Mouse (Mus musculus) lung, adult 2 months (tissue): ENCODE data around the gene Vwa7. TPM values are rescaled to one million over a fixed set of nuclear protein-coding genes. Genes with fewer than 3 reads are reported as not detected.

Experiments
- DNase-seq: peaks from one replicate; pipeline ENCODE4 v3.0.0; 2022
- H3K4me1 ChIP-seq: fragments of 200-500 bp; 2 replicates; pipeline ENCODE4 v1.6.1; 2011; ENCODE audit warnings: low read length; ENCODE audit not compliant: control insufficient read depth, insufficient read depth
- H3K4me3 ChIP-seq: fragments of 200-500 bp; replicated peaks from 2 replicates; pipeline ENCODE3; 2011; ENCODE audit warnings: low read depth, mild to moderate bottlenecking, control low read depth, low read length; ENCODE audit errors: extremely low read depth
- CTCF ChIP-seq: fragments of 200-500 bp; IDR thresholded peaks from 2 replicates; pipeline ENCODE4 v1.5.1; 2011; ENCODE audit warnings: mild to moderate bottlenecking, low read length, control low read depth; ENCODE audit not compliant: insufficient read depth
- POLR2A ChIP-seq: fragments of 200-500 bp; IDR thresholded peaks from 2 replicates; pipeline ENCODE4 v1.6.1; 2011; ENCODE audit warnings: low read depth, mild to moderate bottlenecking, control low read depth, low read length, borderline replicate concordance; ENCODE audit errors: extremely low read depth
- WGBS: fragments of 180-500 bp; shearing (Covaris S2); methylation state at CpG from one replicate; pipeline ENCODE4 v1.1.7; 2018; 5-methylcytosine and 5-hydroxymethylcytosine counted together
- polyA plus RNA-seq: library from polyadenylated mRNA; depleted of rRNA; stranded (reverse); fragments of >200 nt; gene quantifications from 2 replicates; pipeline ENCODE4 v1.2.3, GENCODE M21; 2012

The Vwa7 gene
- polyA plus RNA-seq, 1 experiment = 4.0 TPM

DNA sequence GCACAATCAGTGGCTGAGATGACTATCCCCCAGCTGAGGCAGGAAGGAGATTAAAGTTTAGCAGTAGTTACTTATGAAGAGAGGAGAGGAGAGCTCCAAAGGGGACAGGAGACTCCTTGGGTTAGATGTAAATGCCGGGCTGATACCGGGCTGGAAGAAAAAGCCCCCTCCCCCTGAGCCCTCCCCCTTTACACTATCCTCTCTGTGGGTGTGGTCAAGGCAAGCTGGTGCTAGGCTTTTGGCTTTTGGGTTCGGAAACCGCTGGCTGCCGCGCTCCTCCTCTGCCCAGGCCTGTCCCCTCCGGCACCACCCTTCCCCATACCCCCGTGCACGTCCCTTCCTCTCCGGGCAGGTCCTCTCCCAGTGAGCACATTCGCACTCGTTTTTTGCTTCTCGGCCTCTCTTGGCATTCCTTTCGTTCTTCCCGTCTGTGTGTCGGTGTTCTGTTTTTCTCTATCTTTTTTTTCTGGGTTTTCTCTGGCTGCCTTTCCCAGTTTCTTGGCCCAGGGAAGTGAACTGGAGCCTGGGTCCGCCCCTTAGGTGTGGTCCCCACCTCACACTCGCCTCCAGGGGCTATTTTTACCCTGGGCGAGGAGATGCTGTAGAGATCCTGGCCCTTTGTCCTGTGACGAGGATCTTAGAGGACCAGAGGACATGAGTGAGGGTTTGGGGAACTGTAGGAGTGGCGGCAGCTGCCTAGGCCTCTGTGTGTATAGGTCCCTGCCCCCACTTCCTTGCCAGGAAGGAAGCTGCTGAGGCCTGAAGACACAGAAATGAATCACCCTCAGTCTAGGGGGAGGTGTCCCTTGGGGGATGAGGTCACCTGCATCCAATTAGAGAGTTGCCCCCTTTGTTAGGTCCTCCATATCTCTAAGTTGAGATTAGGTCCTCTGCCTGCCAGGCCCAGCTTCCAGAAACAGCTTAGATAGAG is 35.0 kb downstream of the Vwa7 start:
- no peak for TF ChIP-seq CTCF
- peak; percentile 97 for TF ChIP-seq POLR2A
- DNase-seq = peak; percentile 67
- 2% methylated on average over 21 of the region's 21 CpGs for WGBS

DNA sequence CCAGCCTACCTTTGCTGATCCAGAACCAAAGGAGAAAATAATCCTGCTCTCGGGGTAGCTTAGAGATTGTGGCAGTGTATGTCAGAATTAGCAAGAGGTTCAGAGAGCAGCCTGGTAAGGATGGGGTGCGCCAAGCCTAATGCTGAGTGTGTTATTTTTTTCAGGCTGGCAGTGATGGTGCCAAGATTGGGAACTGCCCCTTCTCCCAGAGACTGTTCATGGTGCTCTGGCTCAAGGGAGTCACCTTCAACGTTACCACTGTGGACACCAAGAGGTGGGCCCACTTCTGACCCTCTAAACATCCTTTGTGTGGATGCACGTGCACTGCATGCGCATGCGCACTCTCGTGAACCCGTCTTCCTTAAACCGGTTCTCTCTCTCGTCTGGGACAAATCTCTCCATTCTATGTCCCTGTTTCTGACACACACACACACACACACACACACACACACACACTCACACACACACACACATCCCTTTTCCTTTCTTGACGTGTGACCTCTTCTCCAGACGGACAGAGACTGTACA is 36.0 kb downstream of the Vwa7 start:
- WGBS = 49% methylated on average over 12 of the region's 12 CpGs
- peaks cover 34% of the 10 kb centered on the region for H3K4me1 ChIP-seq
- DNase-seq = peak; percentile 3
- TF ChIP-seq CTCF = no peak
- H3K4me3 ChIP-seq = peak overlapping the region; percentile 83

More for the DNA sequence above, 35.0 kb downstream of the Vwa7 start:
- Histone ChIP-seq H3K4me1 (peaks cover 37% of the 10 kb centered on the region), H3K4me3 (peak overlapping the region; percentile 83)

DNA sequence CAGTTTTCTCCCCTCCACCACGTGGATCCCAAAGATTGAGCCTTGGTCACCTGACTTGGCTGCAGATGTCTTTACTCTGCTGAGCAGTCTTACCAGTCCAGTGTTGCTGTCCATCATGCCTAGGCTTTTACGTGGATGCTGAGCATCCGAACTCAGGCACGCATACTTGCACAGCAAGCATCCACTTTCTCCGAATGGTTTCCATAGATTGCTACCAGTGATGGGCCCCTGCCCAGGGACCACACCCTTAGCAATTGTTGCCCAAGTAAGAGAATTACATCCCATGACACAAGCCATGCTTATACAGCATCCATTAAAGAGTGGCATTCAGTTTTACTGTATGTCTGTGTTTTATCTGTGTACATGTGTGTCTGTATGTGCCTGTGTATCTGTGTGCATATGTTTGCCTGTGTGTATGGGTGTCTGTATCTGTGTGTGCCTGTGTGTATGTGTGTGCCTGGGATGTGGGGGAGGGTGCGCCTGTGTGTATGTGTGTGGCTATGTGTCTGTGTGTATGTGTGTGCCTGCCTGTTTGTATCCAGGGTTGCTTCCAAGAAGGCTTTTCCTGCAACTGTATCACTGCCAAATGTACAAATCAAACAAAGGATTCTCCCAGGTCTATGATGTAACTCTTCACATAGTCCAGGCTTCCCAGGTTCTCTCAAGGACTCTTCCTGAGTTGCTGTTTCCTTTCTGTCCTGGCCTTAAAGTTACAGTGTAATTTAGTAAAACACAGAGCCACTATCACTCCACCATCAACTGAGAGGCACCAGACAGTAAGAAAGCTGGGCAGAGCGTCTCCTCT is 39.5 kb downstream of the Vwa7 start:
- WGBS = 49% methylated on average over 7 of the region's 7 CpGs
- Histone ChIP-seq H3K4me3 (no peak overlapping the region), H3K4me1 (peaks cover 30% of the 10 kb centered on the region)
- TF ChIP-seq POLR2A (no peak), CTCF (no peak)
- DNase-seq = no peak

DNA sequence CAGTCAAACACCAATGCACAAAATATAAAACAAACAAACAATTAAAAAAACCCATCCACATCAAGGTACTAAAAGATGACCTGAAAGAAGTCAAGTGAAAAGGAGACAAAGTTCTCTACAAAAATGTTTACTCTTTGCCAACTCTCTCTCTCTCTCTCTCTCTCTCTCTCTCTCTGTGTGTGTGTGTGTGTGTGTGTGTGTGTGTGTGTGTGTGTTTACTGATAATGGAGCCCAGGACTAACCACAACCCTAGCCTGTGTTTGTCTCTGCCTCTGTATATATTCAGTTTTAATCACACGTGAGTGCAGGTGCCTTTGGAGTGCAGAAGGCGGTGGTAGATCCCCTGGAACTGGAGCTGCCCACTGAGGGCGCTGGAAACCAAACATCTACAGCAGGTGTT is 40.7 kb downstream of the Vwa7 start:
- DNase-seq = no peak
- TF ChIP-seq POLR2A (no peak), CTCF (no peak)
- H3K4me3 ChIP-seq = no peak overlapping the region
- peaks cover 26% of the 10 kb centered on the region for H3K4me1 ChIP-seq
- 65% methylated on average over 3 of the region's 3 CpGs for WGBS

DNA sequence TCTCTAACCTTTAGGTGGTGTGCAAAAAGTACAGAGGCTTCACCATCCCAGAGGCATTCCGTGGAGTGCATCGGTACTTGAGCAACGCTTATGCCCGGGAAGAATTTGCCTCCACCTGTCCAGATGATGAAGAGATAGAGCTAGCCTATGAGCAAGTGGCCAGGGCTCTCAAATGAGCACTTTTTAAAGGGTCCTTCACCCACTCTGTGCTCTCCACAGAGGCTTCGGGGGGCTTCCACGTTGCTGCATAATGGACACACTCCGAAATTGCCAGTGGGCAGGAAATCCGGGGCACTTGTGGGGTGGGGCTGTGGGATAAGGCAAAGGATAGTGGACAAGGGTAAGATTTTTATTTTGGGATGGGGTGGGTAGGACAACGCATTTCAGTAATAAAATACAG is 41.9 kb downstream of the Vwa7 start:
- no peak for DNase-seq
- no peak for TF ChIP-seq POLR2A
- no peak for TF ChIP-seq CTCF
- peaks cover 16% of the 10 kb centered on the region for H3K4me1 ChIP-seq
- WGBS = 37% methylated on average over 9 of the region's 9 CpGs
- no peak overlapping the region for H3K4me3 ChIP-seq

DNA sequence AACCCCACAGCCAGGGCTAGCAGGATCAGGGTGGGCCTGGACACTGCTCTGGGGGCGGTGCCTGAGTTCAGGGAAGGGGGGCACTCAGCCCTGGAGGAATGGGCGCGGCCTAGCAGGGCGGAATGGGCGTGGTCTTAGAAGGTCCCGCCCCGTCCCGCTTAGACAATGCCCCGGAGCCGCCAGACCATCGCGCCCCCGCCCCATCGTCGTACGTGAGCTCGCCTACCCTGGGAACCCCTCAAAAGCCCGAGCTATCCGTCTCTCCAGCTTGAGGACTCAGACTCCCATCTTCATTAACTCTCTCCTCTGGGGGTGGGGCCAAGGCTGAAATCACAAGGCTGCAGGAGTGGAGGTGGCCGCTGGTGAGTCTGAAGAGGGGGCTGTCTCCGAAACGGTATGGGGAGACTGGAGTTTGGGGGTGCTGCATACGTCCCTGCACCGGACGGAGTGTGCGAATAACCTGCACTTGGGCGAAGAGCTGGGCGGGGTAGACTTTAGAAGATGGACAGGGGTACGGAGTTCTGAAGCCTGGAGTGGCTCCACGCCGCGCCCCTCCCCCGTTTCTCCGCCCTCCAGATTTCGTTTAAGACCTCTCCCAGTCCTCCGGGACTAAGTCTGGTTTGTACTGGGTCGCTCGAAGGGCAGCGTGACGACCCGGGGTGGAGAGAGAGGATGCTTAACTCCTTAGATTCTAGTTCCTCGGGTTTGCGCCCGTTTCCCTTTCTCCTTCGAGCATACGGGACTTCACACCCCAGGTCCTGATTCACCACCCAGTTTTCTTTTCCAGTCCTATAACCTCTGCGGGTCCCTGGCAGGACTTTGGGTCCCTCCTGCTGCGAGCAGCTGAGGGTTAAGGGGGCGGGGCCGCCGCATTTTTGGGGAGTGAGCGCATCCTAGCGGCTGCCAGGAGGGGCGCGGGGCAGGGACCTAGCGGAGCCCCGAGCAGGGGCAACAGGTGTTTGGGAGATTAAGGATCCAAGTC is 42.8 kb downstream of the Vwa7 start, which contains the start of gene Ddah2:
Gene Ddah2, plus strand, starts transcription at position 125 of the 982 bp plus-strand sequence.
- Histone ChIP-seq H3K4me1 (peaks cover 16% of the 10 kb centered on the region), H3K4me3 (peak within 1 kb of the TSS; percentile 97)
- TF ChIP-seq POLR2A (peak; percentile 80; the same call in 1 of the 2 replicates), CTCF (peak; percentile 14; the same call in 1 of the 2 replicates)
- DNase-seq = peak; percentile 90
- under 1% methylated on average over 57 of the region's 57 CpGs for WGBS

DNA sequence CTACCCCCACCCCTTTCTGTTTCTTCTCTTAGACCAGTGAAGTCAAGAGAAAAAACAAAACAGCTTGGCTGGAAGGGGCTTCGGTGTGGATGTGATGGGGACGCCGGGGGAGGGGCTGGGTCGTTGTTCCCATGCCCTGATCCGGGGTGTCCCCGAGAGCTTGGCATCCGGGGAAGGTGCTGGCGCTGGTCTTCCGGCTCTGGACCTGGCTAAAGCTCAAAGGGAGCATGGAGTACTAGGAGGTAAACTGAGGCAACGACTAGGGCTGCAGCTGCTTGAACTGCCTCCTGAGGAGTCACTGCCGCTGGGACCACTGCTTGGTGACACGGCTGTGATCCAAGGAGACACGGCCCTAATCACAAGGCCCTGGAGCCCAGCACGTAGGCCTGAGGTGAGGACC is 43.7 kb downstream of the Vwa7 start:
- no peak for TF ChIP-seq CTCF
- DNase-seq = no peak
- Histone ChIP-seq H3K4me1 (peaks cover 16% of the 10 kb centered on the region), H3K4me3 (peak overlapping the region; percentile 97)
- WGBS = 16% methylated on average over 14 of the region's 14 CpGs

DNA sequence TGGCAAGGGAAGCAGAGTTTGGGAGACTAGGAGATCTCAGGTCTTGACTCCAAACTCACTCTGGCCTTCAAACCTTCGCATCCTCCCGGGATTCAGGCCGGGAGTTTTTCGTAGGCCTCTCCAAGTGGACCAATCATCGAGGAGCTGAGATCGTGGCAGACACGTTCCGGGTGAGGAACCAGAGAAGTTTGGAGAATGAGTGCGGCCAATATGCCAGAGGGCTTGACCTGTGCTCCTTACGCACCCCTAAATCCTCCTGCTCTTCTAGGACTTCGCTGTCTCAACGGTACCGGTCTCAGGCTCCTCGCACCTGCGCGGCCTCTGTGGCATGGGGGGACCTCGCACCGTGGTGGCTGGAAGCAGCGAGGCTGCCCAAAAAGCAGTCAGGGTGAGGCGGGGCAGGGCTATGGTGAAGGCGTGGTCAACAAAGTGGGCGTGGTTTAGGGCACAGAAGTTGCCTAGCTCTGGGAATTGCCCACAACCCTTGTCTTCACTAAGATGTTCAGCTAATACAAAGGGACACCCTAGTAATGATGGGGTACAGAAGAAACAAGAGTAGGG is 44.4 kb downstream of the Vwa7 start:
- H3K4me1 ChIP-seq = peaks cover 16% of the 10 kb centered on the region
- DNase-seq = no peak
- H3K4me3 ChIP-seq = peak overlapping the region; percentile 23
- no peak for TF ChIP-seq CTCF
- TF ChIP-seq POLR2A = no peak
- WGBS = 64% methylated on average over 22 of the region's 22 CpGs
